Mouse (Mus musculus) stomach, embryonic 16.5 days (tissue): ENCODE measurements at regions not wholly inside any gene's neighbourhood (a gene's known extent, or its start where the extent isn't known, plus 50 kb on each side); places are given as distances from the start of the nearest gene placed in this dataset.
"Not testable (repeated sequence)": the region's sequence is repeated elsewhere in the genome, so short reads cannot be mapped to it uniquely, and the experiment has no call there.

Experiments
- ATAC-seq: fragments of 200-750 bp; cut with Nextera tagmentation; 2 replicates; pipeline ENCODE4 v1.8.0; 2017; ENCODE audit warnings: moderate number of reproducible peaks, moderate TSS enrichment; ENCODE audit not compliant: insufficient read depth, low FRiP score
- H3K27ac ChIP-seq: fragments of 300-500 bp; sonication (generic); 2 replicates; pipeline ENCODE4 v1.5.1; 2014; ENCODE audit warnings: low read length
- H3K27me3 ChIP-seq: fragments of 300-500 bp; sonication (generic); 2 replicates; pipeline ENCODE4 v1.6.1; 2014; ENCODE audit warnings: low read length, control low read depth, mixed read lengths; ENCODE audit not compliant: control insufficient read depth, insufficient read depth
- H3K36me3 ChIP-seq: fragments of 300-500 bp; sonication (generic); 2 replicates; pipeline ENCODE4 v1.6.1; 2014; ENCODE audit warnings: low read length; ENCODE audit not compliant: control insufficient read depth, insufficient read depth
- H3K4me1 ChIP-seq: fragments of 300-500 bp; sonication (generic); 2 replicates; pipeline ENCODE4 v1.6.1; 2014; ENCODE audit warnings: low read length, control low read depth, mixed read lengths; ENCODE audit not compliant: control insufficient read depth, insufficient read depth
- H3K4me2 ChIP-seq: fragments of 300-500 bp; sonication (generic); 2 replicates; pipeline ENCODE4 v1.6.1; 2014; ENCODE audit warnings: low read depth, low read length, mixed read lengths
- H3K4me3 ChIP-seq: fragments of 300-500 bp; sonication (generic); replicated peaks from 2 replicates; pipeline ENCODE4 v1.5.1; 2014; ENCODE audit warnings: mild to moderate bottlenecking, low read length
- H3K9ac ChIP-seq: fragments of 300-500 bp; sonication (generic); 2 replicates; pipeline ENCODE4 v1.6.1; 2014; ENCODE audit warnings: low read length
- H3K9me3 ChIP-seq: fragments of 300-500 bp; sonication (generic); replicated peaks from 2 replicates; pipeline ENCODE4 v1.6.1; 2016; ENCODE audit warnings: low read length, control low read depth; ENCODE audit not compliant: control insufficient read depth
- WGBS: fragments of 180-500 bp; shearing (Covaris S2); extraction: QIAGEN DNeasy Blood & Tissue Kit; methylation state at CpG from one replicate; pipeline ENCODE4 v1.1.7; 2014; 5-methylcytosine and 5-hydroxymethylcytosine counted together

DNA sequence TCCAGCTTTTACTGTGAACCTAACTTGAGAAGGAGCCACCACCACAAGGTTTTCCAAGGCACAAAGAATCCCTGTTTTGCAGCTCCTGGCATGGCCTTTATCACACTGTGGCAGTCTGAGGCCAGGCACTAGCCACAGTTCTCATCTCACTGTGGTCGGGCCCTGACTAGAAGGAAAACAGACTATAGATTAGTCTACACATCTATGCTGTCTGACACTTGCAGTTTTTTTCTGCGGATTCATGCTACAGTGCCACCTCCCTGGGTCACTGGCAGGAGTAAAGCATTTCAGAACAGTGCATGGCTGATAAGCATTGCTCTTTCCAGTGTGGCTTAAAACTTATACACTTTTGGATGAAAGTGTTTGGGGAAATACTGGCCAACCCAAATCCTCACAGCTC is 114.3 kb downstream of the Olfr721-ps1 start:
- 79% methylated on average over 2 of the region's 2 CpGs for WGBS

DNA sequence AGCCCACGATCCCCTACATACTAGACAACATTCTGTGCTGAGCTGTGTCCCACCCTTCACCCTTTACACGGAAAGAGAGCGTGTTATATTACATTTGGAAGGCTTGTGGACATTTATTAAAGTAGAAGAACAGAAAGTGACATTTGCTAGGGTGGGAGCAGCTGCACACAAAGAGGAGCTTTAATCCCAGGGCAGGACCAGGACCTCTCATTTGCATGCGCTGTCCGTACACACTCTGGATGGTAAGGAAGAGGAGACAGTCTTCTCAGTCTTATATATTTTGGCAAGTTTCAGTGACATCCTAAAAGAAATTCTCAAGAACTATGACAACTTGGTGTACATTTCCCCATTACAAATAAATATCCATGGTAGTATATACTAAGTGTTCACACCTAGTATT is 114.8 kb downstream of the Olfr721-ps1 start:
- H3K4me3 ChIP-seq, result no peak overlapping the region
- no peak overlapping the region for H3K4me2 ChIP-seq
- no peak overlapping the region for H3K9ac ChIP-seq
- no peaks in the 10 kb centered on the region for H3K27me3 ChIP-seq
- no peaks in the 10 kb centered on the region for H3K9me3 ChIP-seq
- no peaks in the 10 kb centered on the region for H3K36me3 ChIP-seq
- H3K27ac ChIP-seq, result no peak overlapping the region
- ATAC-seq, result no peak
- no peaks in the 10 kb centered on the region for H3K4me1 ChIP-seq
- 58% methylated on average over 5 of the region's 5 CpGs for WGBS

More for the DNA sequence above, 114.3 kb downstream of the Olfr721-ps1 start:
- no peak overlapping the region for H3K4me2 ChIP-seq
- no peaks in the 10 kb centered on the region for H3K27me3 ChIP-seq
- no peaks in the 10 kb centered on the region for H3K4me1 ChIP-seq
- H3K27ac ChIP-seq, result no peak overlapping the region
- H3K4me3 ChIP-seq, result no peak overlapping the region
- H3K36me3 ChIP-seq, result no peaks in the 10 kb centered on the region
- ATAC-seq, result no peak
- no peak overlapping the region for H3K9ac ChIP-seq
- no peaks in the 10 kb centered on the region for H3K9me3 ChIP-seq

DNA sequence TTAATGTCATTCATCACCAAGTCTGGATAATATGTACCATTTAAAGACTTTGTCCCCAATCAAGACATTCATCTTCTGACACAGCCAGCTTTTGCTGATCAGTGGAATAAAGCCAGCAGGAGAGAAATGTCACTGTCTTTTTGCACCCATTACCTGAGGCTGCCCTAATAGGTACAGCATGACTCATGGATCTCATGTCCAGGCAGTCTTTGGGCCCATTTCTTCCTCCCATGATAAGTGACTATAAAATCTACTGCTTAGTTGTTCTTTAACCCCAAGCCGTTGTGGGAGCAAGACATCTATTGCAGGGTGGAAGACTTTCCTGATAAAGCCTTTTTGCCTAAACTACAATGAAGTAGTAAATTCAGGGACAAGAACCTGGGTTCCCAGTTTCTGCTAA is 116.9 kb downstream of the Olfr721-ps1 start:
- Histone ChIP-seq H3K9ac (no peak overlapping the region), H3K9me3 (no peaks in the 10 kb centered on the region), H3K36me3 (no peaks in the 10 kb centered on the region), H3K4me3 (no peak overlapping the region), H3K27me3 (no peaks in the 10 kb centered on the region), H3K4me1 (no peaks in the 10 kb centered on the region), H3K4me2 (no peak overlapping the region), H3K27ac (no peak overlapping the region)
- WGBS, result 49% methylated on average over 1 of the region's 1 CpGs
- ATAC-seq, result no peak

DNA sequence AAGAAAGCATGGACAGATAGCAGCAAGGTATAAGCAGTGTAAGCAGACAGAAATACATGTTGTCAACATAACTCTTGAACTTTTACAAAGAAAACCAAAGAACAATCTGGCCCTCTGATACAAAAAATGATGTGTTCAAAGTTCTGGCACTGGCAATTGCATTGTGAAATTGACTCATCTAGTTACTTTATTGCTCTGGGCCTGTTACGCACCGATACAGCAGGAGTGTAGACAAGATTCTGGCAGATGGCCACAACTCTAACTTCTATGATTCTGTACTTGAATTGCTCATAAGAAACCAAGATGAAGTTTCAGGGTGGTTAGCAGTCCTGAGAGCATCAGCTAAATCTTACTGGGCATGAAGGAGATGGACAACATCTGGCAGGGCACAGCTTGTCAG is 117.7 kb downstream of the Olfr721-ps1 start:
- ATAC-seq, result no peak

GRCm38 (mm10) chr14:14520195-14520594 is 119.1 kb downstream of the Olfr721-ps1 start:
- Histone ChIP-seq H3K4me2 (no peak overlapping the region), H3K27me3 (no peaks in the 10 kb centered on the region), H3K27ac (no peak overlapping the region), H3K9me3 (no peaks in the 10 kb centered on the region), H3K36me3 (no peaks in the 10 kb centered on the region), H3K4me1 (no peaks in the 10 kb centered on the region), H3K4me3 (no peak overlapping the region), H3K9ac (no peak overlapping the region)
- ATAC-seq, result no peak

More for the DNA sequence above, 117.7 kb downstream of the Olfr721-ps1 start:
- Histone ChIP-seq H3K9me3 (no peaks in the 10 kb centered on the region), H3K4me3 (no peak overlapping the region), H3K27ac (no peak overlapping the region), H3K4me1 (no peaks in the 10 kb centered on the region), H3K4me2 (no peak overlapping the region), H3K27me3 (no peaks in the 10 kb centered on the region), H3K36me3 (no peaks in the 10 kb centered on the region), H3K9ac (no peak overlapping the region)
- WGBS, result 70% methylated on average over 2 of the region's 2 CpGs

- H3K36me3 ChIP-seq, H3K27me3 ChIP-seq, H3K4me2 ChIP-seq, H3K4me3 ChIP-seq, H3K4me1 ChIP-seq, H3K27ac ChIP-seq, H3K9me3 ChIP-seq, H3K9ac ChIP-seq, ATAC-seq: not testable (repeated sequence)
- WGBS, result 52% methylated on average over 6 of the region's 6 CpGs
Measured at GRCm38 (mm10) chr14:14521331-14521730, 120.2 kb downstream of the Olfr721-ps1 start.

DNA sequence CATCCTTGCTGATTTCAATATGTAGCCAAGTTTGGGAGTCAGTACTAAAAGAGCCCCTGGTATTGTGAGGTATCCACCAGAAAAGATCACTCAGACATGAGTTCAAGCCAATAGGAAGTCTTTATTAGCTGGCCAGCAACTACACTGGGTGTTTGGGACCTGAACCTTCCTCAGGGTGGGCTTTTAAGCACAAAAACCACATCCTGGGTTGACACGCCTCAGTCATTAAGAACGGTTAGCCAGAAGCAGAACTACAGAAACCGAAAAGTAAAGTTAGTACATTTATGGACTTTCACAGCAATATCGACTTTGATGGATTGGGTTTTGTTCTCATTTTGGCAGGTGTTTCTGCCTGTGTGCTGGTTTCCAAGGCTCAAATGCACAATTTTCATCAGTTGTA is 124.1 kb downstream of the Olfr721-ps1 start:
- WGBS, result 85% methylated on average over 4 of the region's 4 CpGs

DNA sequence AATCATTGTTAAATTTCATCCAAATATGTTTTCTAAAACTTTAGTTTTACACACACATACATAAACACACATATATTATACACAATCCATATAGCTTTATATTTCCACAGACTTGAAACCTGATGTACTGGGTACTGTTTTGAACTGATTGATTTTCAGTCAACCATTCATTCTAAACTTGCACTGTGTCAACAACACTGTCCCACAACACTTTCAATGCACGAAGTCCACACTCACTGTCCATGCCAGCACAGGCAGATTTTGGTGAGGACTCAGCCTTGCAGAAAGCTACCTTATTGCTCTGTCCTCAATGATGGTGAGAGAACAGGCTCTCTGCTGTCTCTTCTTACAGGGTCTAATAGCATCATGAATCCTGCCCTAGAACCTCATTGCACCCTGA is 127.3 kb downstream of the Olfr721-ps1 start:
- no peak overlapping the region for H3K9ac ChIP-seq
- H3K9me3 ChIP-seq, result no peaks in the 10 kb centered on the region
- 55% methylated on average over 1 of the region's 1 CpGs for WGBS
- H3K4me3 ChIP-seq, result no peak overlapping the region
- H3K27me3 ChIP-seq, result no peaks in the 10 kb centered on the region
- no peak overlapping the region for H3K4me2 ChIP-seq
- H3K4me1 ChIP-seq, result no peaks in the 10 kb centered on the region
- H3K36me3 ChIP-seq, result no peaks in the 10 kb centered on the region
- no peak for ATAC-seq
- H3K27ac ChIP-seq, result no peak overlapping the region

More for the DNA sequence above, 124.1 kb downstream of the Olfr721-ps1 start:
- Histone ChIP-seq H3K9ac (no peak overlapping the region), H3K4me1 (no peaks in the 10 kb centered on the region), H3K27ac (no peak overlapping the region), H3K4me2 (no peak overlapping the region), H3K9me3 (no peaks in the 10 kb centered on the region), H3K36me3 (no peaks in the 10 kb centered on the region), H3K27me3 (no peaks in the 10 kb centered on the region), H3K4me3 (no peak overlapping the region)
- no peak for ATAC-seq

DNA sequence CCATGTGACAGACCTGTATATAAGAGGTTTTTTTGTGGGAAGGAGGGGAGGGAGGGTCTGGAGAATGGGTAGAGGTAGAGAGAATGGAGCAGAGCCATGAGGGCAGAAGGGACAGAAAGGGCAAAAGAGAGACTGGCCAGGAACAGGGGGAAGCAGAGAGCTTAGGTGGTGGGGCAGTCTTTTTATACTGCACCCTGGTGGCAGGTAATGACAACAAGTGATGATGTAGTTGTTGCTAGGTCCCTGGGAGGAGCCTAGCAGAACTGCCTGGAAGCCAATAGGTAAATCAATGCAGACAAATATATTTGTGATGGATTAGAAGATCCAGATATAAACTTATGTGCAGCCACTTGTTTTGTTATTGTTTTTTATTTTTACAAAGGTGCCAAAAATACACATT is 140.1 kb downstream of the Olfr721-ps1 start:
- H3K27me3 ChIP-seq, result no peaks in the 10 kb centered on the region

GRCm38 (mm10) chr14:14541705-14542104 is 140.6 kb downstream of the Olfr721-ps1 start:
- Histone ChIP-seq H3K4me3 (no peak overlapping the region), H3K4me2 (no peak overlapping the region), H3K9me3 (no peaks in the 10 kb centered on the region), H3K27me3 (no peaks in the 10 kb centered on the region), H3K27ac (no peak overlapping the region), H3K36me3 (no peaks in the 10 kb centered on the region), H3K4me1 (no peaks in the 10 kb centered on the region), H3K9ac (no peak overlapping the region)
- no peak for ATAC-seq
- WGBS, result 70% methylated on average over 3 of the region's 3 CpGs

More for the DNA sequence above, 140.1 kb downstream of the Olfr721-ps1 start:
- no peaks in the 10 kb centered on the region for H3K9me3 ChIP-seq
- H3K9ac ChIP-seq, result no peak overlapping the region
- no peak for ATAC-seq
- H3K4me1 ChIP-seq, result no peaks in the 10 kb centered on the region
- no peak overlapping the region for H3K27ac ChIP-seq
- H3K4me2 ChIP-seq, result no peak overlapping the region
- no peaks in the 10 kb centered on the region for H3K36me3 ChIP-seq
- no peak overlapping the region for H3K4me3 ChIP-seq
